Comparison of ENCODE assay signal across 18 mouse cellular contexts in the genomic region with DNA sequence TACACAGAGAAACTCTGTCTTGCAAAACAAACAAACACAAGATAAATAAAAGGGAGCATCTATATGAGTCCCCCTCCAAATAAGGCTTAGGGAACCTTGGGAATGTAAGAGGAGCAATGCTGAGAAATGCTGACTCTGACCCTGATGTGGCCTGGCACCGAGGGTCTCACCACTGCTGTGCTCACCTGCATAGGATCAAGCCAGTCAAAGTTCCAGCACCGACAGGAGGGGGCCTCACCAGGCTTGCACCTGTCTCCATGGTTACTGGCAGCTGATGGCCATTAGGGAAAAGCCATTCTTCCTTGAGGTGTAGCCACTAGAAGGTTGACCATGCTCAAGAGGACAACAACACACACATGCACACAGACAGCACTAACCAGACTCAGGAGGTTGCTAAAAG. TPM values are rescaled to one million over a fixed set of nuclear protein-coding genes. Genes with fewer than 3 reads are reported as not detected.
DNase-seq lines count a peak whose midpoint lies in the region; ATAC-seq lines count a peak whose summit lies in the region.
"Had no signal": no experiment of that assay in that cellular context is flagged by ENCODE, and none has a peak within 500 bp of the region (broad histone marks: within the 10 kb centered on the region; RNA-seq: fewer than 3 reads in every experiment).

No protein-coding gene starts in this region.

- no peak for ATAC-seq in erythroblast, adult 5-6 weeks (replicated peaks; ENCODE audit: low FRiP score, poor library complexity, severe bottlenecking)
- ATAC-seq in hindbrain, embryonic 15.5 days (ENCODE audit: low FRiP score, low read depth), result no peak
- no peak for ATAC-seq in hindbrain, embryonic 12.5 days (ENCODE audit: low FRiP score)
- ATAC-seq in midbrain, embryonic 13.5 days, result no peak
- no peak for ATAC-seq in midbrain, embryonic 14.5 days (ENCODE audit: low FRiP score, low TSS enrichment)
- no peak for ATAC-seq in liver, embryonic 15.5 days (ENCODE audit: insufficient read depth)
- ATAC-seq: CD4-positive, CD25-positive, alpha-beta regulatory T cell, adult 4 months; forebrain, embryonic 16.5 days had no signal

- peak overlapping the region; percentile 94; the same call in 1 of the 2 replicates for H3K4me2 ChIP-seq in hindbrain, embryonic 15.5 days
- no peak overlapping the region for H3K4me2 ChIP-seq in hindbrain, embryonic 12.5 days (replicated peaks)
- peak overlapping the region; percentile 62; the same call in 1 of the 2 replicates for H3K4me2 ChIP-seq in midbrain, embryonic 13.5 days (replicated peaks)
- no peak overlapping the region; the same call in 1 of the 2 replicates for H3K4me2 ChIP-seq in midbrain, embryonic 14.5 days (ENCODE audit: low read length)
- peak overlapping the region; percentile 80; the same call in 1 of the 2 replicates for H3K4me2 ChIP-seq in liver, embryonic 15.5 days

- WGBS in hindbrain, embryonic 15.5 days, result 54% methylated on average over 2 of the region's 2 CpGs
- WGBS in hindbrain, embryonic 12.5 days, result 47% methylated on average over 2 of the region's 2 CpGs
- 55% methylated on average over 2 of the region's 2 CpGs for WGBS in midbrain, embryonic 13.5 days
- 39% methylated on average over 2 of the region's 2 CpGs for WGBS in midbrain, embryonic 14.5 days
- WGBS in liver, embryonic 15.5 days (ENCODE audit: insufficient replicate concordance), result 57% methylated on average over 2 of the region's 2 CpGs

- no peaks in the 10 kb centered on the region for H3K9me3 ChIP-seq in erythroblast, embryonic 14.5 days (ENCODE audit: control insufficient read depth, low read length)
- no peaks in the 10 kb centered on the region for H3K9me3 ChIP-seq in hindbrain, embryonic 15.5 days
- H3K9me3 ChIP-seq in hindbrain, embryonic 12.5 days (replicated peaks), result no peaks in the 10 kb centered on the region
- no peaks in the 10 kb centered on the region for H3K9me3 ChIP-seq in midbrain, embryonic 13.5 days
- H3K9me3 ChIP-seq in midbrain, embryonic 14.5 days (ENCODE audit: control insufficient read depth, low read length), result no peaks in the 10 kb centered on the region
- H3K9me3 ChIP-seq in liver, embryonic 15.5 days (replicated peaks), result no peaks in the 10 kb centered on the region
- H3K9me3 ChIP-seq: embryonic facial prominence, embryonic 10.5 days; forebrain, embryonic 12.5 days; G1E; heart, embryonic 12.5 days had no signal

- no peak for DNase-seq in midbrain, embryonic 14.5 days
- DNase-seq: adrenal gland, adult 8-10 months; adrenal gland, postnatal 36 days; B cell, adult 2 months; cerebellum, postnatal 10 days; gastrocnemius, postnatal 14 days had no signal

- no peak overlapping the region for H3K27ac ChIP-seq in hindbrain, embryonic 15.5 days (replicated peaks)
- no peak overlapping the region for H3K27ac ChIP-seq in hindbrain, embryonic 12.5 days
- H3K27ac ChIP-seq in midbrain, embryonic 13.5 days, result no peak overlapping the region
- H3K27ac ChIP-seq in midbrain, embryonic 14.5 days (replicated peaks; ENCODE audit: low read depth, low read length), result no peak overlapping the region
- no peak overlapping the region for H3K27ac ChIP-seq in liver, embryonic 15.5 days (replicated peaks)
- H3K27ac ChIP-seq: embryonic facial prominence, embryonic 10.5 days; forebrain, embryonic 12.5 days had no signal

- peaks cover 41% of the 10 kb centered on the region for H3K4me1 ChIP-seq in erythroblast, embryonic 14.5 days (ENCODE audit: control insufficient read depth)
- H3K4me1 ChIP-seq in hindbrain, embryonic 15.5 days (replicated peaks), result peaks cover 35% of the 10 kb centered on the region
- H3K4me1 ChIP-seq in hindbrain, embryonic 12.5 days, result peaks cover 20% of the 10 kb centered on the region
- peaks cover 33% of the 10 kb centered on the region for H3K4me1 ChIP-seq in midbrain, embryonic 13.5 days (replicated peaks)
- H3K4me1 ChIP-seq in midbrain, embryonic 14.5 days (ENCODE audit: control insufficient read depth, insufficient read depth, low read length), result peaks cover 18% of the 10 kb centered on the region
- H3K4me1 ChIP-seq in liver, embryonic 15.5 days (replicated peaks), result peaks cover 37% of the 10 kb centered on the region

- peaks cover 22% of the 10 kb centered on the region for H3K36me3 ChIP-seq in erythroblast, embryonic 14.5 days (ENCODE audit: control insufficient read depth)
- no peaks in the 10 kb centered on the region for H3K36me3 ChIP-seq in hindbrain, embryonic 15.5 days
- no peaks in the 10 kb centered on the region for H3K36me3 ChIP-seq in hindbrain, embryonic 12.5 days
- no peaks in the 10 kb centered on the region for H3K36me3 ChIP-seq in midbrain, embryonic 13.5 days
- no peaks in the 10 kb centered on the region for H3K36me3 ChIP-seq in midbrain, embryonic 14.5 days (ENCODE audit: control insufficient read depth, insufficient read depth, low read length)
- 0 out of 2 replicates have a peak, but pooled peaks cover 9% of the 10 kb centered on the region for H3K36me3 ChIP-seq in liver, embryonic 15.5 days (replicated peaks)
- H3K36me3 ChIP-seq: forebrain, embryonic 12.5 days; heart, embryonic 12.5 days had no signal

- no peak overlapping the region for H3K9ac ChIP-seq in hindbrain, embryonic 15.5 days
- no peak overlapping the region for H3K9ac ChIP-seq in hindbrain, embryonic 12.5 days
- no peak overlapping the region for H3K9ac ChIP-seq in midbrain, embryonic 13.5 days (replicated peaks)
- no peak overlapping the region for H3K9ac ChIP-seq in midbrain, embryonic 14.5 days (replicated peaks; ENCODE audit: low read length)
- no peak overlapping the region for H3K9ac ChIP-seq in liver, embryonic 15.5 days

- peak overlapping the region; percentile 91 for H3K4me3 ChIP-seq in erythroblast, embryonic 14.5 days (replicated peaks)
- no peak overlapping the region for H3K4me3 ChIP-seq in hindbrain, embryonic 15.5 days
- H3K4me3 ChIP-seq in hindbrain, embryonic 12.5 days, result no peak overlapping the region; the same call in 1 of the 2 replicates
- H3K4me3 ChIP-seq in midbrain, embryonic 13.5 days (replicated peaks), result no peak overlapping the region; the same call in 1 of the 2 replicates
- H3K4me3 ChIP-seq in midbrain, embryonic 14.5 days (replicated peaks; ENCODE audit: low read depth, low read length), result no peak overlapping the region
- H3K4me3 ChIP-seq in liver, embryonic 15.5 days (replicated peaks), result 0 out of 2 replicates have a peak overlapping the region, but pooled peaks have one; percentile 99

- no peaks in the 10 kb centered on the region for H3K27me3 ChIP-seq in erythroblast, embryonic 14.5 days (ENCODE audit: control insufficient read depth)
- no peaks in the 10 kb centered on the region for H3K27me3 ChIP-seq in hindbrain, embryonic 15.5 days
- no peaks in the 10 kb centered on the region for H3K27me3 ChIP-seq in hindbrain, embryonic 12.5 days
- H3K27me3 ChIP-seq in midbrain, embryonic 13.5 days, result no peaks in the 10 kb centered on the region
- H3K27me3 ChIP-seq in midbrain, embryonic 14.5 days (ENCODE audit: control insufficient read depth, insufficient read depth, low read length), result no peaks in the 10 kb centered on the region
- no peaks in the 10 kb centered on the region for H3K27me3 ChIP-seq in liver, embryonic 15.5 days
- H3K27me3 ChIP-seq: forebrain, embryonic 12.5 days; heart, embryonic 12.5 days had no signal

RNA-seq across cellular contexts. Expression of gene Pdpk1, which starts 7.8 kb away (rescaled TPM):
- polyA plus RNA-seq in erythroblast, embryonic 14.5 days (2012), result 3.3 and 3.7 TPM in 2 replicates
- 24.0 and 25.7 TPM in 2 replicates for total RNA-seq in erythroblast, adult 5-6 weeks (2015; ENCODE audit: low replicate concordance)
- 24.8 and 30.8 TPM in 2 replicates for total RNA-seq in erythroblast, adult 5-6 weeks (2017; ENCODE audit: low replicate concordance)
- polyA plus RNA-seq in hindbrain, embryonic 15.5 days (2015; fragmentation: Nextera tagmentation; extraction: Ambion mirVana), result 63.8 and 64.4 TPM in 2 replicates
- polyA plus RNA-seq in hindbrain, embryonic 12.5 days (2016; fragmentation: Nextera tagmentation; extraction: Ambion mirVana), result 55.2 and 56.7 TPM in 2 replicates
- 63.1 and 67.9 TPM in 2 replicates for polyA plus RNA-seq in midbrain, embryonic 13.5 days (2015; fragmentation: Nextera tagmentation; extraction: Ambion mirVana)
- polyA plus RNA-seq in midbrain, embryonic 14.5 days (2014; fragmentation: Nextera tagmentation; extraction: Ambion mirVana), result 68.3 and 74.3 TPM in 2 replicates
- 25.2 and 26.3 TPM in 2 replicates for polyA plus RNA-seq in liver, embryonic 15.5 days (2015; fragmentation: Nextera tagmentation; extraction: Ambion mirVana)

RNA-seq across cellular contexts. Expression of gene Amdhd2, which starts 20.7 kb away (rescaled TPM):
- 7.0 and 9.1 TPM in 2 replicates for polyA plus RNA-seq in erythroblast, embryonic 14.5 days (2012)
- total RNA-seq in erythroblast, adult 5-6 weeks (2015; ENCODE audit: low replicate concordance), result 3.3 and 12.5 TPM in 2 replicates
- 11.0 and 15.1 TPM in 2 replicates for total RNA-seq in erythroblast, adult 5-6 weeks (2017; ENCODE audit: low replicate concordance)
- 33.6 and 38.8 TPM in 2 replicates for polyA plus RNA-seq in hindbrain, embryonic 15.5 days (2015; fragmentation: Nextera tagmentation; extraction: Ambion mirVana)
- 35.6 and 41.2 TPM in 2 replicates for polyA plus RNA-seq in hindbrain, embryonic 12.5 days (2016; fragmentation: Nextera tagmentation; extraction: Ambion mirVana)
- polyA plus RNA-seq in midbrain, embryonic 13.5 days (2015; fragmentation: Nextera tagmentation; extraction: Ambion mirVana), result 32.9 and 35.6 TPM in 2 replicates
- polyA plus RNA-seq in midbrain, embryonic 14.5 days (2014; fragmentation: Nextera tagmentation; extraction: Ambion mirVana), result 25.8 and 27.6 TPM in 2 replicates
- polyA plus RNA-seq in liver, embryonic 15.5 days (2015; fragmentation: Nextera tagmentation; extraction: Ambion mirVana), result 21.4 and 23.6 TPM in 2 replicates

RNA-seq across cellular contexts. Expression of gene Atp6v0c, which starts 26.6 kb away (rescaled TPM):
- 65.8 and 80.2 TPM in 2 replicates for polyA plus RNA-seq in erythroblast, embryonic 14.5 days (2012)
- total RNA-seq in erythroblast, adult 5-6 weeks (2015; ENCODE audit: low replicate concordance), result 160 and 166 TPM in 2 replicates
- 53.8 and 97.7 TPM in 2 replicates for total RNA-seq in erythroblast, adult 5-6 weeks (2017; ENCODE audit: low replicate concordance)
- 1,386 and 1,520 TPM in 2 replicates for polyA plus RNA-seq in hindbrain, embryonic 15.5 days (2015; fragmentation: Nextera tagmentation; extraction: Ambion mirVana)
- polyA plus RNA-seq in hindbrain, embryonic 12.5 days (2016; fragmentation: Nextera tagmentation; extraction: Ambion mirVana), result 558 and 595 TPM in 2 replicates
- 843 and 851 TPM in 2 replicates for polyA plus RNA-seq in midbrain, embryonic 13.5 days (2015; fragmentation: Nextera tagmentation; extraction: Ambion mirVana)
- polyA plus RNA-seq in midbrain, embryonic 14.5 days (2014; fragmentation: Nextera tagmentation; extraction: Ambion mirVana), result 1,214 and 1,517 TPM in 2 replicates
- polyA plus RNA-seq in liver, embryonic 15.5 days (2015; fragmentation: Nextera tagmentation; extraction: Ambion mirVana), result 362 and 405 TPM in 2 replicates

Comparison
In these comparisons a context has a peak if more than half of its experiments do, and no peak if none do; other contexts are left out.
1. H3K4me2 ChIP-seq: peak in hindbrain, embryonic 15.5 days (single experiment), midbrain, embryonic 13.5 days (single experiment) and liver, embryonic 15.5 days (single experiment); none in hindbrain, embryonic 12.5 days (single experiment) and midbrain, embryonic 14.5 days (single experiment).
2. H3K4me3 ChIP-seq: peak in erythroblast, embryonic 14.5 days (single experiment) and liver, embryonic 15.5 days (single experiment); none in hindbrain, embryonic 15.5 days (single experiment), hindbrain, embryonic 12.5 days (single experiment), midbrain, embryonic 13.5 days (single experiment) and midbrain, embryonic 14.5 days (single experiment).